Mouse (Mus musculus) CH12.LX (cell line): ENCODE data around the gene Gdf1.

Source experiments
- CHD2 ChIP-seq: IDR thresholded peaks from 2 replicates; pipeline ENCODE4 v1.6.1; 2011; ENCODE audit warnings: low read length, improper control_type of control experiment
- CTCF ChIP-seq, 2 experiments: IDR thresholded peaks in 1 of 2; conservative IDR thresholded peaks in 1 of 2; 2 replicates each; pipeline ENCODE4 v1.5.1; 2011 to 2012; ENCODE audit warnings: low read depth in 2 of 2, low read length in 2 of 2, improper control_type of control experiment in 1 of 2, inconsistent platforms in 1 of 2, mild to moderate bottlenecking in 1 of 2, moderate library complexity in 1 of 2
- E2F4 ChIP-seq: IDR thresholded peaks from 2 replicates; pipeline ENCODE4 v1.6.1; 2011; ENCODE audit warnings: low read depth, low read length, improper control_type of control experiment; ENCODE audit not compliant: insufficient replicate concordance
- IRF4 ChIP-seq: IDR thresholded peaks from 2 replicates; pipeline ENCODE4 v1.6.1; 2014; ENCODE audit warnings: low read depth, mild to moderate bottlenecking, inconsistent platforms, low read length, improper control_type of control experiment
- JUND ChIP-seq: conservative IDR thresholded peaks from 2 replicates; pipeline ENCODE4 v1.6.1; 2011; ENCODE audit warnings: low read depth, low read length, improper control_type of control experiment
- MAX ChIP-seq: IDR thresholded peaks from 2 replicates; pipeline ENCODE4 v1.6.1; 2011; ENCODE audit warnings: low read length, improper control_type of control experiment
- POLR2A ChIP-seq: IDR thresholded peaks from 2 replicates; pipeline ENCODE4 v1.6.1; 2011; ENCODE audit warnings: low read depth, mild to moderate bottlenecking, improper control_type of control experiment, low read length
- POLR2AphosphoS2 ChIP-seq: IDR thresholded peaks from 2 replicates; pipeline ENCODE4 v1.6.1; 2011; ENCODE audit warnings: low read depth, low read length, improper control_type of control experiment
- RCOR1 ChIP-seq: conservative IDR thresholded peaks from 2 replicates; pipeline ENCODE4 v1.6.1; 2012; ENCODE audit warnings: low read depth, mild to moderate bottlenecking, inconsistent platforms, low read length, improper control_type of control experiment
- UBTF ChIP-seq: IDR thresholded peaks from 2 replicates; pipeline ENCODE4 v1.6.1; 2012; ENCODE audit warnings: low read depth, mild to moderate bottlenecking, inconsistent platforms, low read length, improper control_type of control experiment, moderate library complexity

DNA sequence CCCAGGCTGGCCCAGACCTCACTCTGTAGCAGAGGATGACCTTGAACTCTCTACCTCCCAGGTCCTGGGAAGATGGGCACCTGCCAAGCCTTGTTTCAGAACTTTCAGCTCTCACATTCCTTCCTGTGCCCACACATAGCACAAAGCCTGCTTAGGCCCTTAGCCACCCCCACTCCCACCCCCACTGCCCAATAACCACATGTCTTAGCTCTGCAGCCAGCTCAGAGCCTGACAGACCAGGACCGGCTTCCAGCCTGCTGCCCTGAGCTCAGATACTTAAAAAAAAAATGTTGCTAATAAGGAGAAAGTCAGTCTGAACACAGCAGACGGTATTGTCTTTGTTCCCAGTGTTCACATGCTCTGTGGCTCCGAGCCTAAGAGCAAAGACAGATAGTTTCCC, 48.6 kb upstream of the Gdf1 start:
- TF ChIP-seq POLR2A: no peak
- no peak for TF ChIP-seq MAX
- no peak for TF ChIP-seq UBTF
- TF ChIP-seq CTCF (conservative IDR thresholded peaks at IDR 0.05 in 1 of 2, IDR thresholded peaks at IDR 0.05 in 1 of 2; ENCODE audit: low read depth in 2 of 2, low read length in 2 of 2): no peak
- no peak for TF ChIP-seq IRF4
- TF ChIP-seq CHD2: no peak
- TF ChIP-seq E2F4: no peak
- TF ChIP-seq JUND: no peak
- TF ChIP-seq RCOR1: no peak
- TF ChIP-seq POLR2AphosphoS2: no peak
